Mouse (Mus musculus) lung, postnatal 0 days (tissue): ENCODE data around the gene Cadps2.

ENCODE experiments used
- CTCF ChIP-seq: IDR thresholded peaks from 2 replicates; pipeline ENCODE4 v1.5.1; 2016; ENCODE audit warnings: antibody characterized with exemption, mild to moderate bottlenecking
- EP300 ChIP-seq: IDR thresholded peaks from 2 replicates; pipeline ENCODE4 v1.6.1; 2016; ENCODE audit warnings: antibody characterized with exemption, mild to moderate bottlenecking, control low read depth

- TF ChIP-seq CTCF = no peak
- TF ChIP-seq EP300 = no peak
These were observed 9.9 kb downstream of the Cadps2 start for GRCm38 (mm10) chr6:23829338-23829737.
